Mouse (Mus musculus): ENCODE results near the gene Marco.
A peak's percentile ranks its signal among the peaks of the same experiment; 100 is the strongest.

The Marco gene

GRCm38 (mm10) chr1:120504924-120505323 lies at the start of gene Marco:
Marco (minus strand) TSS chr1:120505024.
- DNase-seq, result no peak

- DNase-seq, result no peak
These were observed 34.7 kb upstream of the Marco start for GRCm38 (mm10) chr1:120539506-120540029.

- DNase-seq, result no peak
These were observed 32.2 kb upstream of the Marco start for GRCm38 (mm10) chr1:120536998-120537397.

- no peak for DNase-seq
These were observed 31.1 kb upstream of the Marco start for GRCm38 (mm10) chr1:120535919-120536318.

DNA sequence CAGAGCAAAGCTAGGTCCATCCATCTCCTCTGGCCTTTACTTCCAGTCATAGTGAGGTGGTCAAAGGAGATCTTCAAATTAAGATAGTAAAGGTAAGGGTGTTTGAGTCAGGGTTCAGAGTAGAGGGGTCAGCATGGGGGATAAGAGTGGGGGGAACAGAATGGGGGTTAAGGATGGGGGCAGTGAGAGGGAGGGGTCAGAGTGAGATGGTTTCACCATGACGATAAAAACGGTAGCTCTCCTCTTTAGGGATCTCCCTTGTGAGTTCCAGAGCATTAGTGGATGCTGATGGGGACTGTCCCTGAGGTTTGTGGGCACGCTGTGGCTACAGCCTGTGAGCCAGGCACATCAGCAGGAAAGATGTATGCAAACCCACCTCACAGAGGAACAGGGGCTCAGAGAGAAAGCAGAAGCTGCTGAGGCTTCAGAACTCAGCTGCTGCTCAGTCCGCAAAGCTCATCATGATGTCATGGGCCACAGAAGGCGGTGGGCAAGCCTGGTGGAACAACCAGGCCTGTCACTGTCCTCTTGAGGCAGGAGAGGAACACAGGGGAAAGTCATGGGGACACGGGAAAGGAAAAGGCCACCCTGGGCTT lies 27.6 kb upstream of the Marco start:
- no peak for DNase-seq

- no peak for DNase-seq
These were observed 26.9 kb upstream of the Marco start for GRCm38 (mm10) chr1:120531770-120532169.

DNA sequence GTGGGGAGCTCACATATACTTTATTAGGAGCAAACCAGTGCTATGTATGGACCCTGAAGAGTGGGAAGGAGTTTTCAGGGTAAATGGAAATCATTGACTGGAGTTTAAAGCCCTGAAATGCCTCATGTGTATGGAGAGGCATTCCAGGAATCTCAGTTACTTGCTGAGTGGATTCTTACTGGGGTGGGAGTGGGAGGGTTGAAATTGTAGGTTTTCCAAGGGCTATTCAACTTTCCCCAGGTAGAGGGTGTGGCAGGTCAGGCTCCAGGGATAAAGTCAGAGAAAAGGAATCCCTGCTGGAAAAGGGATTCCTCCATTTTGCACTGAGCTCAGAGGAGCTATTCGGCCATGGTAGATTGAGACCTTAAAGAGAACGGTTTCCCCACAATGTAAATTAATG lies 25.1 kb upstream of the Marco start:
- DNase-seq, result no peak

DNA sequence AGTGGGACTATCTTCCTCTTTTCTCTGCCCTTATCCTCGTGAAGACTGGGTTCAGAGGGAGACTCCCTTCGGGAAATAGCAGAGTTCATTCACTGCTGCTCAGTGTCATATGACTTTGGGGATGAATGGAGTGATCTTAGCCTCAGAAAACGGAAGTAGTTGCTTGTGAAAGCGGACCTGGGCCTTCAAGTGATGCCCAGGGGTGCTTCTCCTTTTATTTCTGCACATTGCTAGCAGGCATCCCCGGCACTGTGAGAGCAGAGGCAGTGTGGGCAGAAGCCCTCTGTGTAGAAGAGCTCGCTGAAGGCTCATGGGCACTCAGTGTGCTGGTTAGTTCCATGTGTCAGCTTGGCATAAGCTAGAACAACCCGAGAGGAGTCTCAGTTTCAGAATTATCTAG lies 12.8 kb upstream of the Marco start:
- no peak for DNase-seq

- DNase-seq, result no peak
These were observed 5.5 kb upstream of the Marco start for GRCm38 (mm10) chr1:120510311-120510710.

- no peak for DNase-seq
These were observed 4.2 kb upstream of the Marco start for GRCm38 (mm10) chr1:120508976-120509375.

DNA sequence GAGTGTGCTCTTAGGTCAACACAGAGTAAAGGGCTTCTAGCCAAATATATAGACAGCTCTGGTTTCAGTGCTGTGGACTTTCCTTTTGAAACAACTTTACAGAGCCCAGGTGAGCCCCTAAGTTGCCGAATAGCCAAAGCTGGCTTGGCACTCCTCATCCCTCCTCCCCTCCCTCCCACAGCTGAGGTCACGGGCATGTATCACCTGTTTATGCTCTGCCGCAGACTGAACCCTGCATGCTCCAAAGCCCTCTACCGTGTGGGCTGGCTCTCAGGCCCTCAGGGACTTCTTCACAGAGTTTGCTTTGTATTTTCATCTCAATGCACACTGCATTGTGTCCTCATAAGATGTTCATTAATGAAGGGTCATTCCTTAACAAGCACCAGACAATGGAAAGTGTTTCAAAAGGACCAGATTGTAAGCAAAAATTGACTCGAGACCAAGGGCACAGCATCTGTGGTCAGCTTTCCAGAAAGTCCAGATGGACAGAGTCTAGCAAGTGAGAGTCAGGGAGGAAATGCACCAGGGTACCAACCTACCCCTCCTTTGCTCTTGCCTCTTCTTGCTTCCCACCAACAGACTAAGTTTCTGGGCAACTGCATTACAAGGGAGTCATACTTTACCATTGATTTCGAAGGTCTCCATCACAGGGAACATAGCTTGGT lies 646 bp downstream of the Marco start:
- DNase-seq, result no peak

GRCm38 (mm10) chr1:120501496-120501895 lies 3.3 kb downstream of the Marco start:
- DNase-seq, result no peak

GRCm38 (mm10) chr1:120498036-120498435 lies 6.8 kb downstream of the Marco start:
- no peak for DNase-seq

DNA sequence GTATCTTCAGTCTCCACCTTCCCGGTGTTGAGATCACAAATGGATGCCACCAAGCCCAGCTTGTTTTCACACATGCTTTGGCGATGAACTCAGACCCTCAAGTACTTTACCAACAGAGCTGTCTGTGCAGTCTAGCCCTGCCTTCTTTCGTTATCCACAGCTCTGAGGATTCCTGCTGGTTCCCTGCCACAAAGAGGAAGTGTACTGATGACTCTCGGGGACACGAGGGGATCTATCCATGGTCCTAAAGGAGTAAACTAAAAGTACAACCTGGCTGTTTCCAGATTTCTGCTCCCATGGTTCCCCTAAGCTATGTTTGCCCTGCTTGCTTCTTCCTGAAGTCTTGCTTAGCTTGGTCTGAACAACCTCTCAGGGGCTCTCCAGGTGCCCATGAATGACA lies 23.9 kb downstream of the Marco start:
- DNase-seq, result no peak

DNA sequence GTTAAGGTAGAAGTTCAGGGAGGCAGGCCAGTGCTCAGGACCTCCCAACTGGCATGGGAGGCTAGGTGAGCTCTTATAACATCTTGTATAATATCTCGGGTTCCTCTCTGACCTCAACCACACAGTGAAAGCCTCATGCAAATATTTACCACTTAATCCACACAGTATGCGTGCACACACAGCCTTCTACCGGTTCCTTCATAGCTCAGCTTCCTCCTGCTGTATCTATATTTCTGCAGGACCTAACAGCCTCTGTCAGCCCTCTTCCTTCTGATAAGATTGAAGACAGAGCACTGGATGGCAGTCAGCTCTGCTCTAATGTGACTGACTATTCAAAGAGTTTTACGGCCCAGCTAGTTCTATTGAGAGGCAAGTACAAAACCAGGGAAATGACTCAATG lies 30.0 kb downstream of the Marco start:
- no peak for DNase-seq

- DNase-seq, result peak; percentile 62
These were observed 35.9 kb downstream of the Marco start for GRCm38 (mm10) chr1:120468891-120469290.

- no peak for DNase-seq
These were observed 37.5 kb downstream of the Marco start for GRCm38 (mm10) chr1:120467323-120467722.

DNA sequence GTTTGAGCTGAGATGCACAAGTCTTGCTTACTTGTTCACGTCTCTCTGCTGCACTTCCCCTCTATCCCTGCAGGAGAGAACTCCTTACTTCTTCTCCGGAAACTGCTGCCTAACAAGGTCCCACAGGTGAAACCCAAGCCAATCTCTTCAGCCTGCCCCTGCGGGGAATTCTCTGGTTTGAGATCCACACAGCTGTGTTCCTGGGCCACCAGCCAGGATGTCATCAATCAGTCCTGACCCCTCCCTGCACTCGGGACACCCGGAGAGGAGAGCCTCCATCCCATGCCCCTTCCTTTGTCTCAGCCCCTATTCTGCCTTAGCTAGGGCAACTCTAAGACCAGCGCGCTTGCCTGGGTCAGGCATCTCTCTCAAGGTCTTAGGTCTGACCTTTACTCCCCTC lies 38.1 kb downstream of the Marco start:
- no peak for DNase-seq

- no peak for DNase-seq
These were observed 45.8 kb downstream of the Marco start for GRCm38 (mm10) chr1:120459032-120459431.

- no peak for DNase-seq
These were observed 46.3 kb downstream of the Marco start for GRCm38 (mm10) chr1:120458524-120458923.

DNA sequence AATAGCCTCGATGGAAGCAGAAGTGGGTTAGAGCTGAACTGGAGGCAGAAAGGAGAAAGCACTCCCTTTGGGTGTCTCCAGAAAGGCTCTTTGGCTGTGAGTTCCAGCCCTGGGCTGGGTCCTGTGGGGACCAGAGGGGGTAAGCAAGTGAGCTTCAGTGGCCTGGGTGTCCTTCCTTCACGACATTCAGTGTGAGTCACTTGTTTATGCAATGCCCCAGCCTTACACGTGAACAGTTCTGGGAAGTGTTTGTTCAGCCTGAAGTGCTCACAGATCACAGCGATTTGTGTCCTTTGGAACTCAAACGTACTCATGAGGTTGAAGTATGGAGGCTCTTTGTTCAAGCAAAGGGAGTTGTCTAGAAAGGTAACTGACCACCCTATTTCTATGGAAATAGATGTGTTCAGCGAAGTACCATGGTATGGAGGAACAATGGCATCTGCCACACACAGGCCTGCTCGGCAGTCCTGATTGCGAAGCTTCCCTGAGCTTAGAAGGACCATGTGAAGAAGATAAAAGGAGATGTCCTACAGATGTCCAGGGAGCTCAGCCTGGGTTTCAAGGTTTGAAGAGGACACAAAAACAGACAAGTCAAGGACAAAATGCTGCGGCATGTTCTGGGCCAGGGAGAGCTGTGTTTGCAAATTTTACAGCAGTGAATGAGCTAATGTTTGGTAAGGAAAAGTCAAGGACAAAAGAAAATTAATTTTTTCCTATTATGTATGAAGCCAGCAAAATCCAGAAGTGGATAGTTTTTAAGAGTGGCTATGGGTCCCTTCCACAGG lies 53.1 kb downstream of the Marco start:
- no peak for DNase-seq

- DNase-seq, result no peak
These were observed 55.2 kb downstream of the Marco start for GRCm38 (mm10) chr1:120449662-120450061.

GRCm38 (mm10) chr1:120443228-120443639 lies 61.6 kb downstream of the Marco start:
- no peak for DNase-seq

- no peak for DNase-seq
These were observed 63.2 kb downstream of the Marco start for GRCm38 (mm10) chr1:120441587-120441986.

Measured in right cerebral cortex, postnatal 4 days (tissue).